Mouse (Mus musculus): ENCODE results near the gene Zhx3.

Gene Zhx3

DNA sequence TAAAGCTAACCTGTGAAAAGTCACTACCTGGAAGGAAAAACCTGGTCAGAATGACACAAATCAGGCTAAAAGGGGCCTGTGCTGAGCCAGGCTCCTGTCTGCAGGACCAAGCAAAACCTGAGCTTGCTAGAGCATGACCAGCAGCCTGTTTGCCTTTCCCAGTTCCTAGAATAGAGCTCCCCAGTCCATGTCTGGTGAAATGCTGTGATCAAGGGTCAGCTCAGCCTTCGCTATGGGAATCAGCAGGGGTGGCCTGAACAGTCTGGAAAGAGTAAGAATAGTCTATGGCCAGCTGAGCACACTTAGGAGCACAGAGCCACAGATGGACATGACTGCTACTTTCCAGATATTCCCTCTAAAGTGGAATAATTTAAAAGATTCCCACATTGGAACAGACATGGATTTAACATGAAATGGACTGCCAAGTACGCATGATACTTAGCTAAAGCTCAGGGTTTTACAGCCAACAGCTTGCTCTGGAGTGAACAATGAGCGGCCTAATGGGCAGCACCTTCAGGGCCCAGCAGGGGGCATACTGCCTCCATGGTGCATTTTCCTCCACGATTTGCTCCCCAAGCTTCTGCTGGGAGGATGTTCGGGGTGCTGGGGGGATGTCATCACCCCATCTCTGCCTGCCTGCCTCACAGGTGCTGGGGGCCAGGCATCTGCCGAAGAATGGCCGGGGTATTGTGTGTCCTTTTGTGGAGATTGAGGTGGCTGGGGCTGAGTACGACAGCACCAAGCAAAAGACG, 112.2 kb downstream of the Zhx3 start:
- peak in 1 of 2 experiments; percentile 38 for DNase-seq (ENCODE audit: low spot score in 2 of 2)

DNA sequence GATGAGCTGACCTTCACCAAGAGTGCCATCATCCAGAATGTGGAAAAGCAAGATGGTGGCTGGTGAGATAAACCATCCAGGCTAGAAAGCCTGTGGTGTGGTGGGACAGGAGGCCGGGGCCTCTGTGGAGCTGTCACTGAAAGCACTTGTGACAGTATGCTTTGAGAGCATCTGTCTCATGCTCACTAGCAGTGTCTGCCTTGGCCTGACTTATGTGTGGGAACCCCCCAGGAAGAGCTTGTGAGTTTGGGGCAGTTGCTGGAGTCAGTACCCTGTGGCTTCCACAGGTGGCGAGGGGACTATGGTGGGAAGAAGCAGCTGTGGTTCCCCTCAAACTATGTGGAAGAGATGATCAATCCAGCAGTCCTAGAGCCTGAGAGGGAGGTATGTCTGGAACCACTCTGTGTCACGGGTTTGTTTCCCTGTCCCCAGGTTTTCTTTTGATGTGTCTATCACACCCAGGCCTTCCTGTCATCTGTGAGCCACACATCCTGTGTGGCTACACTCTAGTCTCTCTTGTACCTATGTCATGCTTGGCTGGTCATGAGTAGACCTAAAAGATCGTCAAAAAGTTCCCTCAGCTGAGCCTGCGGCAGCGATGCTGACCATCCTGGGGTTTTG, 116.1 kb downstream of the Zhx3 start:
- DNase-seq (ENCODE audit: low spot score in 2 of 2) = no peak

DNA sequence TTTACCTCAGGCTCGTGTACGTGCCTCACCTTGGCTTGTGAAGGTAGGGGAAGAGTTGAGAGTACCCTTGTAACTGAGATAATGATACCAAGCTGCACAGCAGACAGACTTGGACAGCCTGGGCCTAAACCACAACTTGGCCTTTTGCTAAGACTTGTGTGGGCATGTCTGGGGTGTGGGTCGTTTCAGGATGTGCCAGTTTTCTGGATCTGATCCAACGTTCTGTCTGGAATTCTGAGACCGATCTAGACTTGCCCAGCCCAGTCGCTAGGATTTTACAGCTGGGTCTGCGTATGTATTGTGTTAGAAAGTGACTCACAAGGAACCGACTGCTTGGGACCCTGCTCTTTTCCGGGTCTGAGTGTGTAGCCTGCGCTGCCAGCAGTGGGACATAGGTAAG, 125.7 kb downstream of the Zhx3 start:
- DNase-seq (ENCODE audit: low spot score in 2 of 2) = no peak

DNA sequence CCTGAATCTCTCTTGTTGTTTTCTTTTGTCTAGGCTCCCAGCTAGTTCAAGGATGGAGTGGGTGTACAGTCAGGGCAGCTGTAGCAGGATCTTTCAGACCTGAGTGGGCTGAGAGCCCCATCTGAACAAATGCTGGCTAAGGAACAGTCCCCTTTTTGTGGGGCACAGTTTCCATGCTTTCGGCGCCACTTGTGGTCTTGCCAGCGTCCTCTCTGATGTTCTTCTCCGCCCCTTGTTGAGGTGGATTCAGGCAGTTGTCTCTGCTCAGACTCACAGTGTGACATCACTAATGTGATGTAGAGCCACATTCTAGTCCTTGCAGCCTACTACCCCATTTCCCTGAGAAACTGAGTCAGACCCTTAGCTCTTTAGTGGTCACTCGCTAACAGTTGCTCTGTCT, 126.2 kb downstream of the Zhx3 start:
- no peak for DNase-seq (ENCODE audit: low spot score in 2 of 2)

DNA sequence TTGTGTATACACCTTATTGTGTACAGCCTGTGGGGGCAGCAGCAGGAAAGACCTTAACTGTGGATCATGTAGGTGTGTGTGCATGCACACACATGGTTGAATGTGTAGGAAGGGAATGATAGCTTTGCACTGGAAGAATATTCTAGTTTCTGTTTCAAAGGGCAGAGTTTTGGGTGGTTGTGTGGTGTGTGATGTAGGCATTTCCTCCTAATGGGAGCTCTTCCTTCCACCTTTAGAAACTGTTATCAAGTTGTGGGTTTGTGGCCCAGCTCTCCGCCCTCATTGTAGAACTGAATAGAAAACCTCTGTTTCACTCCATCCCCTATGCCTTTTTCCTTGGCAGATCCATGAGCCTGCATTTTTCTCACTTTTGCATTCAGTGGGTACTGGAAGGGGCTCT, 127.3 kb downstream of the Zhx3 start:
- DNase-seq (ENCODE audit: low spot score in 2 of 2) = no peak

DNA sequence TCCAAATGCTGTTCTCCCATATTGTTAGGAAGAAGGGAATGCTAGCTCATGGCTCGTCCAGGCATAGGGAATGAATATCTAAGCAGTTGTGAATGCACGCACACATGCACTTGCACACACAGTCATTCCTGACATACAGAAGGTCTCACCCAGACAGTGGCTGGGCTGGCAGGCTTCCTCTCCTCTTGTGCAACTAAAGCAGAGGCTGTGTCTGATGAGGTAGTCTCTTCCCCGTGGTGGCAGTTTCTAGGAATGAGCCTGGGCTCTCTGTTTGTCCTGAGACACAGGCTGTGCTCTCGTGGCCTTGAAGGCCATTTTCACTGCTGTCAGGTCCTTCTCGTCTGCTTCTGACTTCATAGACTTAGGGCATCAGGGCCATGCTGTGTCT, 128.0 kb downstream of the Zhx3 start:
- no peak for DNase-seq (ENCODE audit: low spot score in 2 of 2)

DNA sequence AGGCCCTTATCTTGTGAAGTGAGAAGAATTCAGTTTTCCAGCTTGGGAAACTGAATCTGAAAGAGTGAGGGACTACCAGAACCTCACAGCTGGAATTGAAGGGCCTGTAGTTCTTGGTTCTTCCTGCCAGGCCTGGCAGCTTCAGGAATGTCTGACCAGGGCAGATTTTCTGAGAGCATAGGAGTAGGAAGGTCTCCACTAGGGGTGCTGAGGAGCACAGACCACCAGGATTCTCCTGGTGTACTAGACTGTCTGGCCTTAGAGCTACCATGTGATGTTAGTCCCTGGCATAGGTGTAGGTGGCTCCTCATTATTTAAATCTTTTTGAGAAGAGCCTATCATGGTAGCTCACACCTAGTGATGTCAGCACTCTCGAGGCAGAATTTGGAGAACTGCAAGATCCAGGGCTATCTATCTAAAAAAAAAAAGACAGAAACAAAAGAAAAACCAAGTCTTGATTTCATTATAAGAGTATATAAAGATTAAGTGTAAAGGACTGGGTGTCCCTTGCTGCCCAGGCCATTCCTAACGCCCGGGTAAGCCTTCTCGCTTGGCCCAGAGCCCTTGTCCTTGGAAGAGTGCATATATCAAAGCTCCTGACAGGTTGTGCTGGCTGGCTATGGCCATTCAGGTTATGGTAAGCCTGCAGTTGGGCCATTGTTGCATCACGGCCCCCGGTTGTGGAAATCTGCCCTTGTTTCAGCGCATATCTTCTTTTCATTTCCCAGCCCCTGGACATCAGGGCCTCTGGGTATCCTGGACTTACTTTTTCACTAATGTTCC, 128.6 kb downstream of the Zhx3 start:
- peak in 1 of 2 experiments; percentile 46 for DNase-seq (ENCODE audit: low spot score in 2 of 2)

DNA sequence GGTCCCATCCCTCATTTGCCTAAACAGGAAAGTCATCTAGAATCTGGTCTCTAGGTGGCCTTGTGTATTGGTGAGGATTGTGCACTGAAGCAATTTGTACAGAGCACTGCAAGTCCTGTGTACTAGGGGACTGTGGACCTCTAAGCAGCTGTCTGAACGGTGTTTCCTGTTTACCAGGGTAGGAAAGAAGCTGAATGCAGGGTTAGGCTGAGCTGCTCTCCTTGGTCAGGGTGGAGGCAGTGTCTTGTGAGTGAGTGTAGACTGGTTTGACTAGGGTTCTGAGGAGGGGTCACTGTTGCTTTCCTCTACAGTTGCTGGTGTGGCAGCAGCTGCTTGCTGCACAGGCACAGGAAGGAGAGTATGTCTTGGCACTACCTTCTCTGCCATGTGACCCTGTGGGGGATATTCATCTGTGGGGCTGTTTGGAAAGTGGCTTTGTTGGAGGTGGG, 130.6 kb downstream of the Zhx3 start:
- no peak for DNase-seq (ENCODE audit: low spot score in 2 of 2)

DNA sequence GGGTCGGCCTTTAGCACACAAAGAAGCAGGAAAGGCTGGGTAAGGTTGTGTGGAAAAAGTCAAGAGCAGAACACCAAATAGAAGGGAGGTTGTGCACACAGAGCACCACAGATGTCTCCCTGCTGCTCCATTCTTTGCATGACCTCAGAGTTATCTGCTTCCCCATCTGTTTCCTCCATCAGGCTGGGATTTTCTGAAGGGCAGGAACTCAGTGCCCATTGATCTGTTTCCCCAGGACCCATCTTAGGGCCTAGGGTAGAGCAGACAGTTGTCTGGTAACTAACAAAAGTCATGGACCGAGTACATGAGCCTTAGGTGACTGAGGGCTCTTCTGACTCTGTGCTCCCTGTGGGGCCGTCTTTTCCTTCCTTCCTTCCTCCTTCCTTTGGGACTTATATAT, 131.2 kb downstream of the Zhx3 start:
- no peak for DNase-seq (ENCODE audit: low spot score in 2 of 2)

DNA sequence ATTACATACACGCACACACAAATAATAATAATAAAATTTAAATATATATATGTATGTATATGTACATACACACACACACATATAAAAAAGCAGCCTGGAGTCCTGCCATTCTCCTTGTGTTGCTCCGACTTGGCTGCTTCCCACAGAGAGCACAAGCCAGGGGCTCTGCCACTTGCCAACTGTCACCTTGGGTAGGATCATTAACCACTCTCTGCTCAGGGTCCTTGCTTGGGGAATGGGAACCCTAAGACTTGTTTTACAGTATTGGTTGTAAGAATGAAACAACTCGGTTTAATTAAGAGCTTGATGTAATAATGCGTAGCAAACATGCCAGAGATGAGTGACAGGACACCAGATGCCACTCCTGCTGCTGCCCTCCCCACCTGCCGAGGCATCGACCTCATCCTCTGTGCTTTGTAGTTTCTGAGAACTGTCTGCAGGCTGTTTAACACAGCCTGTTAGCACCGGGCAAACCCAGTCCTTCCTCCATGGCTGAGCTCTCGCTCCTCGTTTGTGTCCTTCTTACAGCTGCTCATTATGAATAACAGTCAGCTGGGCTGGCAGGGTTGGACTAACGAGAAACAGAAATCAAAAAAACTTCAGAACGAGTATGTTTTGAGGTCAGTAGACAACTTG, 132.2 kb downstream of the Zhx3 start:
- no peak for DNase-seq (ENCODE audit: low spot score in 2 of 2)

DNA sequence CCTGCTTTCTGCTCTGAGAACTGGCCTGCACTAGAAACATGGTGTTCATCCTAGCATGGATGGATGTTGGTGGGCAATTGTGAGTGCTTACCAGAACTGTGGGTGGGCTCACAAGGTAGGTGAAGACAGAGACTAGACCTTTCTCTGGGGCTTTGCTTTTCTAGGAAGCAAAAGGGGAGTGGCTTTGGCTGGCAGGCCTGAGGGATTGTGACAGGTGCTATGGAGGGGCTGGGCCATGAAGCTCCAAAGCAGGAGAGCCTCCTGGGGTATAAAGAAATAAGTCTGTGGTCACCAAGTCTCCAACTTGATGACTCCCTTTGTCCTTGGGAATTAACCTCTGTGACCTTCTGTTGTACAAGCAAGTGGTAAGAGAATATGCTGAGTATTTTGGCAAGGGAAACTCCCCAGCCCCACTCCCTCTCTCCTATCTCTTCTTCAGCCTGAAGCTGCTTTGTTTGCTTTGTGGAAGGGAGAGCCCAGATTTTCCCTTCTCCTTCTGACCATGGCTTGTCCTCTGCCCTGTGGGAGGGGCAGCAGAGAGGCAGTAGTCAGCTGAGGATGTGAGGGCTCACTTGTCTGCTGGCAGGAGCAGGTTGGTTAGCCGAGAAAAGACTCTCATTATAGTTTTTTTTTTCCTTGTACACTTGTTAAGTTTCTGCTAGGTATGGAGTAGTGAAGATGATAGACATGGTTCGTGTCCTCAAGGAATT, 133.0 kb downstream of the Zhx3 start:
- DNase-seq (ENCODE audit: low spot score in 2 of 2) = no peak

DNA sequence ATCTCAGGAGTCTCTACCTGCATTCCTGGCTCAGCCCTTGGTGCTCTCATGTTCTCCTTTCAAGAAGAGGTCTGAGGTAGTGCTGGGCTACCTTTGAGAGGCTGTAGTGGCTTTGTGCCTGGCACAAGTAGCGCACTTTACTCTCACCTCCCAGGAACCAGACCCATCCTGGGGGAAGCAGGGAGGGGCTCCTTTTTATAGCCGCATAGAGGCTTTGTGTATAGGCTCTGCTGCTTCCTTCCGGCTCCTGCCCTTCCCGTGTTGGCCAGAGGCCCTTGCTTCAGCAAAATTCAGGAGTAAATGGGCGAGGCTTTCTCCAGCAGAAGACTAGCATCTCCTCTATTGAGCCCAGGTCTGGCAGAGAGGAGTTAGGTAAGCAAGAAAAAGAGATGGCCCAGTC, 134.4 kb downstream of the Zhx3 start:
- no peak for DNase-seq (ENCODE audit: low spot score in 2 of 2)

DNA sequence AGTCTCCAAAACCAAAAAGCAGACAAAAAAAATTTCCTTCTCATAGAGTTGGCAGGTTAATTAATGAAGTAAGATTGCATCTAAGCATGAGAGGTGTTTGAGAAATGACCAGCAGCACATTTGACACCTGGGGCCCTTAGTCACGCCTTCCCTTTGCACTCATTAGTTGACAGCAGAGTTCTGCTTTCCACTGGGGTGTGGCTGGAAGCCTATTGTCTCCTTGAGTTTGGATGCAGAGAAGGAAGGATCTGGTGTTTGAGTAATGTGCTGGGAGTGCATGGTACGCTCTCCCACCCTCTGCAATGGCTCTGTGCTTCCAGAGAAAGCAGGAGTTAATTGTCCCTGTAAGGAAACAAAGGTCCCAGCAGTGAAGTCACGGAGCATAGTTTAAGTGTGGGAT, 136.3 kb downstream of the Zhx3 start:
- DNase-seq (ENCODE audit: low spot score in 2 of 2) = no peak

DNA sequence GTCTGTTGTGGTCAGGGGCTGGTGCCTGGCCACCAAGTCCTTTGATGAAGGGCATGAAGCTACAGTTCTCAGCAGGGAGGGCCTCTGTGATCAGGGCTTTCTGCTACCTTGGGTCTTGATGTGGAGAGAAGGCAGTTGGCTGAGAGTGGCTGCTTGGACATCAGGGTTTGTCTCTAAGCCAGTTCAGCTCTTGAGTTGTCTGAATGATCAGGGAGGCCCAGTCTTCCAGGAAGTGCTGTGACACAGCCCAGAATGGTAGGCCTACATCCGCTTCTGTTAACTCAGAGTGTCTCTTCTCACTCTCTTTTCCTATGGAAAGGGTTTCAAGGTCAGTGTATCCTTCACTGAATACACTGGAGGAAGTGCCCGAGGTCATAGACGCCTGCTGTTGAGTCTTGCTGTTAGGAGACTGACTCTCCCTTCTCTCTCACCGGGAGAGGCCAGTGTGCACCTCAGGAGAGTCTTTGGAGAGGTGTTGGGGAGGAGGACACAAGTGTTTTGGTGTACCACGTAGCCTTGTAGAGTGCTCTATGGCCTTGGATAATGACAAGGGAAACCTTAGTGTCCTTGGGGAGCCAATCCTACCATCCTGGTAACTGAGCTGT, 137.0 kb downstream of the Zhx3 start:
- DNase-seq (ENCODE audit: low spot score in 2 of 2) = no peak

DNA sequence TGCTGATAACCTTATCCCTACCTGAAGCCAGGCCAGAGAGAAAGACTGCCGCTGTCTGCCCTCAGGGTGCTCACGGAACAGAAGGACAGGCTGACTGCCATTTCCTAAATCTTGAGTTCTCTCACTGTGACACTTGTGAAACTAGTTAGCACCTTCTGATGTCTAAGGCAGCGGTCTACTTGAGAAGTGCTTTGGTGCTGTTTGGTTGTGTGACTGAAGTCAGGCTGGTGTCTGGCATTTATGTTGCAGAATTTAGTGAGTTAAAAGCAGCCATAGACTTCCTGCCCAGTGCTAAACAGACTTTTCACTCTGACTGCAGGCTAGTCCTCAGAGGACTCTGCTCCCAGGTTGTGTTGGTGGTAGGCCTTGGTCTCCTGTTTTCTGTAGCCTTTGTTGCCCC, 138.5 kb downstream of the Zhx3 start:
- no peak for DNase-seq (ENCODE audit: low spot score in 2 of 2)

DNA sequence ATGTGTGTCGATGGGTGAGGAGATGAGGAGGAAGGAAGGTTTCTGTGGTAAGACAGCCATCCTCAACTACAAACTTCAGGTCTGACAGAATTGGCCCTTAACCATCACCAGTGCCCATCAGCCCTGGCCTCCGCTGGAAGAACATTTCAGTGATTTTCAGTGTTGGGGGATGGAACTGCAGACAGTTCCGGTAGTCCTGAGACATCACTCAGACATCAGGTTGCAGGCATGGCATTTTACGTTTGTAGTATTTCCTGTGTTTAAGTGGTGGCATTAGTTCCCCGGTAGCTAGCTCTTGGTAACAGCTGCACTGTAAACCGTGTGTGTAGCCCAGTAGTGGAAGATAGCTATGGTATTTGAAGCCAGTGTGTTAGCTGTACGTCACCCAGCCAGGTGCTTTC, 139.7 kb downstream of the Zhx3 start:
- DNase-seq (ENCODE audit: low spot score in 2 of 2) = no peak

DNA sequence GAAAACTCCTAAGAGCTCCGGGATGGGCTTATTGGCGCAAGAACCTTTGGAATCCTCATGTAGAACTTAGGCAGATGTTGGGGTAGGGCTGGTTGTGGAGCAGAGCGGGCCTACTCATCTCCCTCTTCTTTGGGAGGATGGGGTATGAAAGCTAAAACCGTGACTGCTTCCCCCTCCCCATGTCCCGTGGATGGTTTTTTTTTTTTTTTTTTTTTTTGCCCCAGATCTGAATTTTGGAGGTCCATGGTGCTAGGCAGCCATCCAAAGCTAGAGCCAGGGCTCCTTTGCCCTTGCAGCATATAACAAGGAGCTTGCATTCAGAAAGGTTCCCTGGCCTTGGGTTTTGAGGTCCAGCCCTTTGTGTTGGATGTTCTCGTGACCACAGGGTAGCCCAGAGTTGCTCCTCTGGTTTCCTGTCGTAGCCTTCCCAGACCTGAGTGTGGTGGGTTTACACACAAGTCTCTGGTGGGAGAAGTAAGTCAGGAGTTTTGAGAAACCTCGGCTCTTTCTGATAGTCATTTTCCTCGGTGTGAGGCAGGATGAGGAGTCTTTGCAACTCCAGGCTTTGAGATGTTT, 140.3 kb downstream of the Zhx3 start:
- no peak for DNase-seq (ENCODE audit: low spot score in 2 of 2)

DNA sequence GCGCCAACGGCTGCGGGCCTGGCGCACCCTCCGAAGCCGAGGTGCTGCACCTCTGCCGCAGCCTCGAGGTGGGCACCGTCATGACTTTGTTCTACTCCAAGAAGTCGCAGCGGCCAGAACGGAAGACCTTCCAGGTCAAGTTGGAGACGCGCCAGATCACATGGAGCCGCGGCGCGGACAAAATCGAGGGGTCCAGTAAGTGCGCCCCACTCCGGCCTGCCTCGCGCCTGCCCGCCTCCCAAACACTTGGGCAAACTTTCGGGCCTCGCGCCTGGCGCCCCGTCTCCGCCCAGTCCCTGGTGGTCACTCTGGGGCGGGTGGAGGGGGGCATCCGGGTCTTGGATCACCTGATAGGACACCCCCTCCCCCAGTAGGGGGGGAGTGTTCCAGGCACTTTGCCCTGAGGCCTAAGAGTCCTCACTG, 140.9 kb downstream of the Zhx3 start:
- peak; percentile 73 to 81 for DNase-seq (ENCODE audit: low spot score in 2 of 2)

DNA sequence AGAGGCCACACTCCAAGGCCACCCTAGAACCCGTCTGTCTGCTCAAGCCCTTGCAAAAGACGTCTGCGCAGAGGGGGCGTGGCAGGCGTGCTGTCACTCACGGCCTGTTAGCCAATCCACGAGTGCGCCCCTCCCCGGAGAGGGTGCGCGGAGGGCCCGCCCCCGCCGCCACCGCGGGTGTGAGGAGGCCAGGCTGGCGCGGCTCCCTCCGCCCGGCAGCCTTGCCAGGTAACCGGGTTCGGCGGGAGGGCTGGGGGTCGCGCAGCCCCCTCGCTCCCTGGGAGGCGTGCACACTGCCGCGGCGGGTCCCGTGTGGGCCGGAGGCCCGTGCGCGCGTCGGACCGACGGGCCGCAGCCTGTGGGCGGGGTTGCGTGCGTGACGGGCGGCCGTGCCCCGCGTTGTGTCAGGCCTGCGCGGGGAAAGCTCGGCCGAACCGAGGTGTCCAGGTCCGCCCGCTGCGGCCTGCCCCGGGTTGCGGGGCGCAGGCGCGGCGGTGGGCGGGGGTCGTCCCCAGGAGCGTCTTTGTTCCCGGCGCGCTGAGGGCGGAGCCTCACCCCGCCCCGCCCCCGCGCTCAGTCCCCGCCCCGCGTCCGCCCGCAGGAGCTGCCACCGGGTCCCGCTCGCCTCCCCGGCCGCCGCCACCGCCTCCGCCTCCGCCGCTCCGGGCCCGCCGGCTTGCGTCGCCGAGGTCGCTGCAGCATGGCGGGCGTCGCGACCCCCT, 141.5 kb downstream of the Zhx3 start, which contains the start of gene Plcg1:
Gene Plcg1 (plus strand): TSS at position 184 of the 722 bp plus-strand sequence.
- peak; percentile 92 to 94 for DNase-seq (ENCODE audit: low spot score in 2 of 2)

DNA sequence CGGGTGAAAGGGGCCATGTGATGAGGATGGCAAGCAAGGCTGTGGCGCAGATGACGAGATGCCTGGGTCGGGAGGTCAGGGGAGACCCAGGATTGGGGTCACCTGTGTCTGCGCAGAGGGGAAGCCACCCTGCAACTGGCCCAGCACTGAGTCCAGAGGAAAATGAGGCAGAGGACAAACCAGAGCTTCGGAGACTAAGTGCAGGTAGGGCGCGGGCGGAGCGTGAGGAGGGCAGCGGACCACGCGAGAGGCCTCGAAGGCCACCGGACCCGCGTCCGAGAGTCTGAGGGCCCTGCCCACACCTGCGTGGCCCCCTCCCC, 142.0 kb downstream of the Zhx3 start:
- no peak for DNase-seq (ENCODE audit: low spot score in 2 of 2)

Data from frontal cortex, postnatal 10 days (tissue).